In the genomic region with DNA sequence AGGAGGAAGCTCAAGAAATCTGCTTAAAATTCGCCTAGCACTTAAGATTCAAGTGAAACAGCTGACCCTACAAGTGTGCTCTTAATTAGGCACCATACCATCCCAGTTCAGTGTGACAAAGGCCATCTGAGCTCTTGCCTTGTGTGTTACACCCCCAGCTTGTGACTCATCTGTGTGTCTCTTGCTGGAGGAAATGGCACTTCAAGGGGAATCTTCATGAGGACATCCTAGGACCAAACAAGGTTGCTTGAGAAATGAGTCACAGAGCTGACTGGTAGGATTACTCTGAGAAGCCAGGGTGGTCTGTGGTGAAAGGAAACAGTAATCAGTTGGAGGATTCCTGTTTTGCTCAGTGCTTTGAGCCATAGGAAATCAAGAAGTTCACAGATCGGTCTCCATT, we compare ENCODE assay signal across 14 mouse cellular contexts. TPM values are rescaled to one million over a fixed set of nuclear protein-coding genes. Genes with fewer than 3 reads are reported as not detected.
DNase-seq lines count a peak whose midpoint lies in the region; ATAC-seq and TF ChIP-seq lines count a peak whose summit lies in the region.
"Had no signal": no experiment of that assay in that cellular context is flagged by ENCODE, and none has a peak within 500 bp of the region (broad histone marks: within the 10 kb centered on the region; RNA-seq: fewer than 3 reads in every experiment).

No protein-coding gene starts in this region.

- no peak overlapping the region for H3K9ac ChIP-seq in heart, embryonic 12.5 days
- no peak overlapping the region for H3K9ac ChIP-seq in heart, adult 2 months (ENCODE audit: low read depth, low read length)
- H3K9ac ChIP-seq in neural tube, embryonic 13.5 days = no peak overlapping the region
- H3K9ac ChIP-seq in neural tube, embryonic 15.5 days (replicated peaks) = no peak overlapping the region
- H3K9ac ChIP-seq: lung, embryonic 14.5 days had no signal

- H3K27me3 ChIP-seq in heart, embryonic 12.5 days (replicated peaks) = no peaks in the 10 kb centered on the region
- H3K27me3 ChIP-seq in heart, adult 2 months (ENCODE audit: control insufficient read depth, insufficient read depth, low read length) = no peaks in the 10 kb centered on the region
- H3K27me3 ChIP-seq in neural tube, embryonic 13.5 days = no peaks in the 10 kb centered on the region
- no peaks in the 10 kb centered on the region for H3K27me3 ChIP-seq in neural tube, embryonic 15.5 days (replicated peaks)
- H3K27me3 ChIP-seq in Patski = no peaks in the 10 kb centered on the region
- H3K27me3 ChIP-seq: megakaryocyte, embryonic 14.5 days had no signal

- intact Hi-C loops in heart, adult 2 months (cut with DNase I) = loop anchor here (2.0 to 5.0 kb wide), 2 partner anchors 38 to 114 kb away; partner anchors contain the start of gene Nepn

- no peak for TF ChIP-seq POLR2A in heart, adult 2 months (IDR thresholded peaks at IDR 0.05; ENCODE audit: insufficient read depth, low read depth, low read length)

- H3K4me3 ChIP-seq in heart, embryonic 12.5 days = no peak overlapping the region
- no peak overlapping the region for H3K4me3 ChIP-seq in heart, adult 2 months
- no peak overlapping the region for H3K4me3 ChIP-seq in neural tube, embryonic 13.5 days
- H3K4me3 ChIP-seq in neural tube, embryonic 15.5 days (replicated peaks) = no peak overlapping the region
- H3K4me3 ChIP-seq: hindbrain, embryonic 10.5 days; megakaryocyte, embryonic 14.5 days had no signal

- H3K9me3 ChIP-seq in heart, embryonic 12.5 days (replicated peaks) = no peaks in the 10 kb centered on the region
- H3K9me3 ChIP-seq in neural tube, embryonic 13.5 days = no peaks in the 10 kb centered on the region
- no peaks in the 10 kb centered on the region for H3K9me3 ChIP-seq in neural tube, embryonic 15.5 days (replicated peaks)
- H3K9me3 ChIP-seq: hindbrain, embryonic 10.5 days; megakaryocyte, embryonic 14.5 days had no signal

- DNase-seq in heart, adult 2 months = no peak
- DNase-seq in Patski (ENCODE audit: low read depth, low spot score) = no peak
- DNase-seq in spleen, postnatal 4 days (ENCODE audit: low spot score in 2 of 2) = no peak
- DNase-seq: adrenal gland, postnatal 25 days; cerebellum, adult 2 months; heart, adult 18-20 months; lung, embryonic 14.5 days; thymus, postnatal 25 days had no signal

- 40% methylated on average over 2 of the region's 2 CpGs for WGBS in heart, embryonic 12.5 days
- 47% methylated on average over 2 of the region's 2 CpGs for WGBS in heart, adult 2 months
- 70% methylated on average over 2 of the region's 2 CpGs for WGBS in neural tube, embryonic 13.5 days
- WGBS in neural tube, embryonic 15.5 days = 82% methylated on average over 2 of the region's 2 CpGs

- peaks cover 18% of the 10 kb centered on the region for H3K4me1 ChIP-seq in heart, embryonic 12.5 days (replicated peaks)
- peaks cover 14% of the 10 kb centered on the region for H3K4me1 ChIP-seq in heart, adult 2 months (ENCODE audit: control insufficient read depth, insufficient read depth, low read length)
- peaks cover 42% of the 10 kb centered on the region for H3K4me1 ChIP-seq in neural tube, embryonic 13.5 days (replicated peaks)
- H3K4me1 ChIP-seq in neural tube, embryonic 15.5 days = peaks cover 13% of the 10 kb centered on the region

- TF ChIP-seq EP300 in heart, adult 2 months (IDR thresholded peaks at IDR 0.05; ENCODE audit: insufficient read depth, low read depth, low read length) = no peak

- no peaks in the 10 kb centered on the region for H3K79me2 ChIP-seq in heart, adult 2 months (replicated peaks; ENCODE audit: control insufficient read depth, insufficient read depth, low read length)

- H3K27ac ChIP-seq in heart, embryonic 12.5 days (ENCODE audit: poor library complexity, severe bottlenecking) = no peak overlapping the region
- no peak overlapping the region for H3K27ac ChIP-seq in heart, adult 2 months
- peak overlapping the region; percentile 13; the same call in 1 of the 2 replicates for H3K27ac ChIP-seq in neural tube, embryonic 13.5 days (replicated peaks)
- no peak overlapping the region for H3K27ac ChIP-seq in neural tube, embryonic 15.5 days (replicated peaks)
- H3K27ac ChIP-seq: hindbrain, embryonic 10.5 days had no signal

- in situ Hi-C loops in Patski (cut with MboI; ENCODE audit: low pct_unique_long_range_greater_than_20kb) = no loop called here

- H3K4me2 ChIP-seq in heart, embryonic 12.5 days = no peak overlapping the region
- H3K4me2 ChIP-seq in neural tube, embryonic 13.5 days = no peak overlapping the region
- H3K4me2 ChIP-seq in neural tube, embryonic 15.5 days = no peak overlapping the region
- H3K4me2 ChIP-seq: lung, embryonic 14.5 days had no signal

- H3K36me3 ChIP-seq in heart, embryonic 12.5 days = no peaks in the 10 kb centered on the region
- H3K36me3 ChIP-seq in heart, adult 2 months (ENCODE audit: control insufficient read depth, insufficient read depth, low read length) = peaks cover 9% of the 10 kb centered on the region; the same call in 1 of the 2 replicates
- no peaks in the 10 kb centered on the region for H3K36me3 ChIP-seq in neural tube, embryonic 13.5 days
- no peaks in the 10 kb centered on the region for H3K36me3 ChIP-seq in neural tube, embryonic 15.5 days
- H3K36me3 ChIP-seq: hindbrain, embryonic 10.5 days had no signal

- ATAC-seq in heart, embryonic 12.5 days (ENCODE audit: insufficient number of reproducible peaks, low FRiP score) = peak; percentile 55
- ATAC-seq in neural tube, embryonic 13.5 days (ENCODE audit: low read depth) = no peak
- ATAC-seq in neural tube, embryonic 15.5 days (ENCODE audit: low FRiP score) = no peak
- ATAC-seq in Patski = peak; percentile 96
- ATAC-seq in CD4-positive, CD25-positive, alpha-beta regulatory T cell, adult 4 months = no peak

- TF ChIP-seq CTCF in heart, adult 2 months (IDR thresholded peaks at IDR 0.05) = no peak
- TF ChIP-seq CTCF in Patski (IDR thresholded peaks at IDR 0.05) = no peak

- CTCF ChIA-PET in Patski (lab: Charles Lee) = interaction anchor here (0.6 to 1.5 kb wide), 3 partner anchors 22 to 40 kb away, joined by 3 read pairs; partner anchors contain the start of gene Dcbld1

- POLR2A ChIA-PET in Patski (lab: Charles Lee) = interaction anchor here (1.1 kb wide), 1 partner anchor 39 kb away, joined by 3 read pairs; the partner anchor contains the start of gene Dcbld1

RNA-seq across cellular contexts. Expression of gene Dcbld1, which starts 39.6 kb away (rescaled TPM):
- polyA plus RNA-seq in heart, embryonic 12.5 days (2016; fragmentation: Nextera tagmentation; extraction: Ambion mirVana) = 9.3 and 9.9 TPM in 2 replicates
- total RNA-seq in heart, adult 2 months (2021) = 1 to 10 TPM; 4.2 to 4.9 TPM
- 2.7 and 3.3 TPM in 2 replicates for polyA plus RNA-seq in heart, adult 2 months (2012; rRNA removed)
- 35.2 and 37.0 TPM in 2 replicates for polyA plus RNA-seq in neural tube, embryonic 13.5 days (2015; fragmentation: Nextera tagmentation; extraction: Ambion mirVana)
- 25.1 and 29.6 TPM in 2 replicates for polyA plus RNA-seq in neural tube, embryonic 15.5 days (2015; fragmentation: Nextera tagmentation; extraction: Ambion mirVana)
- polyA plus RNA-seq in Patski (2021) = 9.1 TPM
- polyA plus RNA-seq in CD4-positive, CD25-positive, alpha-beta regulatory T cell, adult 4 months (2017; shearing (Covaris generic)) = not detected

Comparison
In these comparisons a context has a peak if more than half of its experiments do, and no peak if none do; other contexts are left out.
1. ATAC-seq: peak in heart, embryonic 12.5 days (single experiment) and Patski (single experiment); none in neural tube, embryonic 13.5 days (single experiment), neural tube, embryonic 15.5 days (single experiment) and CD4-positive, CD25-positive, alpha-beta regulatory T cell, adult 4 months (single experiment).